Comparison of ENCODE assay signal across 9 mouse cellular contexts in genomic region chr5:147563511-147564139, GRCm38 (mm10).
A peak's percentile ranks its signal among the peaks of the same experiment; 100 is the strongest.
DNase-seq lines count a peak whose midpoint lies in the region; ATAC-seq and TF ChIP-seq lines count a peak whose summit lies in the region.
"Had no signal": no experiment of that assay in that cellular context is flagged by ENCODE, and none has a peak within 500 bp of the region (broad histone marks: within the 10 kb centered on the region; RNA-seq: fewer than 3 reads in every experiment).

No protein-coding gene starts in this region.

- peak; percentile 60 for DNase-seq in CD4-positive, CD25-positive, alpha-beta regulatory T cell, adult 2 months (ENCODE audit: low read depth, low spot score)
- DNase-seq in ES-E14 (ENCODE audit: low read depth, low spot score) = peak; percentile 29
- no peak for DNase-seq in intestine, embryonic 14.5 days (ENCODE audit: low spot score)
- no peak for DNase-seq in left cerebral cortex, postnatal 10 days (ENCODE audit: extremely low spot score in 1 of 2, low spot score in 2 of 2)
- no peak for DNase-seq in layer of hippocampus, adult 11-12 months (ENCODE audit: low spot score)
- DNase-seq in layer of hippocampus, postnatal 14 days (ENCODE audit: low spot score in 2 of 2) = no peak
- DNase-seq in embryo, embryonic 11 days = no peak
- DNase-seq: heart, postnatal 10 days had no signal

- H3K4me1 ChIP-seq in ES-E14 (ENCODE audit: control insufficient read depth in 2 of 2, insufficient read depth in 2 of 2, low read length in 2 of 2, poor library complexity in 1 of 2) = peaks cover 2 to 7% of the 10 kb centered on the region in 2 experiments; a peak in 1 of 4 replicates
- H3K4me1 ChIP-seq in intestine, embryonic 14.5 days (replicated peaks; ENCODE audit: control insufficient read depth, insufficient read depth, low read length) = no peaks in the 10 kb centered on the region
- H3K4me1 ChIP-seq in midbrain, embryonic 13.5 days (replicated peaks) = peaks cover 5% of the 10 kb centered on the region

- WGBS in intestine, embryonic 14.5 days = 43% methylated on average over 18 of the region's 18 CpGs
- WGBS in midbrain, embryonic 13.5 days = 39% methylated on average over 18 of the region's 18 CpGs

- no peak overlapping the region for H3K9ac ChIP-seq in ES-E14 (ENCODE audit: insufficient read depth, low read depth, low read length, poor library complexity, severe bottlenecking)
- H3K9ac ChIP-seq in intestine, embryonic 14.5 days (ENCODE audit: low read length) = no peak overlapping the region
- H3K9ac ChIP-seq in midbrain, embryonic 13.5 days (replicated peaks) = no peak overlapping the region

- in situ Hi-C loops in ES-E14 (cut with MboI; ENCODE audit: low sequenced_read_pairs in 2 of 2, unreplicated experiment in 2 of 2) = no loop called here

- peak overlapping the region; percentile 23; the same call in 1 of the 2 replicates for H3K4me2 ChIP-seq in intestine, embryonic 14.5 days (ENCODE audit: low read length)
- H3K4me2 ChIP-seq in midbrain, embryonic 13.5 days (replicated peaks) = peak overlapping the region; percentile 22; the same call in 1 of the 2 replicates

- H3K4me3 ChIP-seq in ES-E14 (ENCODE audit: insufficient read depth in 1 of 2, low read depth in 1 of 2, low read length in 2 of 2, poor library complexity in 1 of 2, severe bottlenecking in 1 of 2) = 0 out of 4 replicates have a peak overlapping the region, but pooled peaks of 1 of the 2 experiments have one; percentile 37
- no peak overlapping the region for H3K4me3 ChIP-seq in intestine, embryonic 14.5 days (ENCODE audit: low read depth, low read length)
- no peak overlapping the region for H3K4me3 ChIP-seq in midbrain, embryonic 13.5 days (replicated peaks)

- intact Hi-C loops in left cerebral cortex, postnatal 10 days (cut with DNase I) = no loop called here

- no peak overlapping the region for H3K27ac ChIP-seq in ES-E14 (ENCODE audit: insufficient read depth, low read depth, low read length, poor library complexity, severe bottlenecking)
- H3K27ac ChIP-seq in intestine, embryonic 14.5 days (ENCODE audit: low read depth) = no peak overlapping the region
- no peak overlapping the region for H3K27ac ChIP-seq in midbrain, embryonic 13.5 days

- H3K36me3 ChIP-seq in ES-E14 (ENCODE audit: control insufficient read depth, insufficient read depth, low read length, poor library complexity, severe bottlenecking) = no peaks in the 10 kb centered on the region
- H3K36me3 ChIP-seq in intestine, embryonic 14.5 days (ENCODE audit: control insufficient read depth, insufficient read depth, low read length) = no peaks in the 10 kb centered on the region
- H3K36me3 ChIP-seq in midbrain, embryonic 13.5 days = no peaks in the 10 kb centered on the region

- peak; percentile 75 for ATAC-seq in intestine, embryonic 14.5 days (replicated peaks; ENCODE audit: low FRiP score, low TSS enrichment, low read depth)
- ATAC-seq in midbrain, embryonic 13.5 days = peak; percentile 53; the same call in 1 of the 2 replicates

- H3K27me3 ChIP-seq in intestine, embryonic 14.5 days (replicated peaks; ENCODE audit: control insufficient read depth, insufficient read depth, low read length) = no peaks in the 10 kb centered on the region
- H3K27me3 ChIP-seq in midbrain, embryonic 13.5 days = no peaks in the 10 kb centered on the region

- H3K9me3 ChIP-seq in ES-E14 (ENCODE audit: control insufficient read depth, insufficient read depth, low read depth, low read length) = no peaks in the 10 kb centered on the region
- no peaks in the 10 kb centered on the region for H3K9me3 ChIP-seq in intestine, embryonic 14.5 days (ENCODE audit: control insufficient read depth, low read length)
- H3K9me3 ChIP-seq in midbrain, embryonic 13.5 days = no peaks in the 10 kb centered on the region

TF ChIP-seq in ES-E14, 5 proteins besides CTCF, POLR2A, EP300 and RAD21:
- no peak for TF ChIP-seq MAFK (IDR thresholded peaks at IDR 0.05; ENCODE audit: insufficient read depth, low read depth, low read length)
- TF ChIP-seq HCFC1 (IDR thresholded peaks at IDR 0.05; ENCODE audit: borderline replicate concordance, insufficient read depth, low read length) = no peak

Comparison
In these comparisons a context has a peak if more than half of its experiments do, and no peak if none do; other contexts are left out.
1. DNase-seq: peak in CD4-positive, CD25-positive, alpha-beta regulatory T cell, adult 2 months (single experiment) and ES-E14 (single experiment); none in intestine, embryonic 14.5 days (single experiment), left cerebral cortex, postnatal 10 days (0 of 2), layer of hippocampus, adult 11-12 months (single experiment), layer of hippocampus, postnatal 14 days (0 of 2) and embryo, embryonic 11 days (single experiment).